ENCODE assay signal across 22 mouse cellular contexts in the genomic region with DNA sequence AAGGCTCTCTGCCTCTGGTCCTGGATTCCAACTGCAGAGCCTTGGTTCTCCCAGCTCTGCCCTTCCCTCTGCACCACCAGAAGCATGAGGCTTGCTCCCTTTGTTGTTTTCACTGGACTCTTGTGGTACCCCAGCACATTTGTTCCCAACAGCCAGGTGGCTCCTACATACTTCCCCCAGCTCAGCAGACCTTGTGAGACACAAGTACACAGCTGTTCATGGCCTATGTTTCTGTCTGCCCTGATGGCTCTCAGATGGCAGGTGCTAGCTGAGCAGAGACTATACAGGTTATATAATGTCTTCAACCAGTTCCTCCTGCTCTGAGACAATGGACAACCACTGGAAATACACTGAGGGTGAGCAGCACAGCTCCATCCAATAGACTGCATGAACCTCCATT. TPM values are rescaled to one million over a fixed set of nuclear protein-coding genes. Genes with fewer than 3 reads are reported as not detected.
"Had no signal": no experiment of that assay in that cellular context is flagged by ENCODE, and none has a peak within 500 bp of the region (broad histone marks: within the 10 kb centered on the region; RNA-seq: fewer than 3 reads in every experiment).

No protein-coding gene starts in this region.

- ATAC-seq: forebrain, embryonic 13.5 days; forebrain, embryonic 14.5 days; forebrain, embryonic 15.5 days; forebrain, embryonic 16.5 days; forebrain, postnatal 0 days had no signal

- H3K4me3 ChIP-seq: embryonic facial prominence, embryonic 10.5 days; embryonic facial prominence, embryonic 12.5 days; embryonic facial prominence, embryonic 13.5 days; embryonic facial prominence, embryonic 15.5 days; erythroblast, embryonic 14.5 days; forebrain, embryonic 10.5 days; forebrain, embryonic 12.5 days; forebrain, embryonic 13.5 days; forebrain, embryonic 15.5 days; gastrocnemius, adult 2 months; heart, adult 2 months had no signal

- H3K4me2 ChIP-seq: embryonic facial prominence, embryonic 12.5 days; embryonic facial prominence, embryonic 13.5 days; embryonic facial prominence, embryonic 15.5 days; forebrain, embryonic 12.5 days; forebrain, embryonic 13.5 days; forebrain, embryonic 15.5 days had no signal

- H3K27me3 ChIP-seq: embryonic facial prominence, embryonic 12.5 days; embryonic facial prominence, embryonic 13.5 days; forebrain, embryonic 12.5 days; forebrain, embryonic 13.5 days; forebrain, embryonic 15.5 days had no signal

- H3K36me3 ChIP-seq: embryonic facial prominence, embryonic 10.5 days; embryonic facial prominence, embryonic 12.5 days; embryonic facial prominence, embryonic 13.5 days; embryonic facial prominence, embryonic 15.5 days; forebrain, embryonic 10.5 days; forebrain, embryonic 12.5 days; forebrain, embryonic 15.5 days had no signal

RNA-seq across cellular contexts. Expression of gene Galnt9, which starts 43.3 kb away (rescaled TPM):
- total RNA-seq: common myeloid progenitor, adult 5-6 weeks; gastrocnemius, adult 18-20 months; gastrocnemius, adult 2 months; gastrocnemius, adult 8-10 months; gastrocnemius, postnatal 14 days; gastrocnemius, postnatal 25 days; gastrocnemius, postnatal 36 days; granulocyte monocyte progenitor cell, adult 5-6 weeks; heart, adult 2 months; heart, adult 8-10 months had no signal
